Mouse (Mus musculus) C2C12 (cell line): ENCODE data around the gene Slc5a2.

Experiments
- CEBPB ChIP-seq: IDR thresholded peaks from one replicate; pipeline ENCODE4 v1.6.1; 2011; ENCODE audit warnings: low read depth, mild to moderate bottlenecking, control low read depth, moderate library complexity
- CTCF ChIP-seq: IDR thresholded peaks from one replicate; pipeline ENCODE4 v1.5.1; 2011; ENCODE audit not compliant: control insufficient read depth, insufficient read depth, insufficient read length
- MAX ChIP-seq: IDR thresholded peaks from one replicate; pipeline ENCODE4 v1.6.1; 2011; ENCODE audit warnings: mild to moderate bottlenecking, control low read depth
- MYOD1 ChIP-seq: IDR thresholded peaks from one replicate; pipeline ENCODE4 v1.6.1; 2011; ENCODE audit warnings: low read depth; ENCODE audit not compliant: control insufficient read depth, insufficient read length

DNA sequence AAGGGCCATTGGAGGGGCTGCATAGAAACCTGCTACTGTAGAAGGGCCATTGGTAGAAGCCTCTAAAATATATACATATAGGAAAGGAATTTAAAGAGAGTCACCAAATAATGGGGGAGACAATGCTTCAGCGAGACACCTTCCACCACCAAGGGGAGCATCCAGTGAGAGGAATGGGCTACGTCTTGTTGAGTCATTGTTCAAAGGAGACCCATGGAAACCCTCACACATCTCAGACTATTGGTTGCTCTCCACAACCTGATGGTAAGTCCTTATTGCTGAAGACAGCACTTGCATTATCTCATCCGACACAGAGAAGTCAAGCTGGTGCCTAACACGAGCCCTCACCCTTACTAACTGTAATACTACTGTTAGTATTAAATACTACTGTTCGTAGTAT lies 9.7 kb upstream of the Slc5a2 start:
- TF ChIP-seq CTCF (no peak), MAX (no peak), MYOD1 (no peak), CEBPB (no peak)
